Mouse (Mus musculus): ENCODE data around the gene Ticam1. TPM values are rescaled to one million over a fixed set of nuclear protein-coding genes. Genes with fewer than 3 reads are reported as not detected.
A peak's percentile ranks its signal among the peaks of the same experiment; 100 is the strongest.

Gene Ticam1
- total and polyA plus RNA-seq, 3 experiments = 6.4 to 18.6 (median 17.6) TPM

DNA sequence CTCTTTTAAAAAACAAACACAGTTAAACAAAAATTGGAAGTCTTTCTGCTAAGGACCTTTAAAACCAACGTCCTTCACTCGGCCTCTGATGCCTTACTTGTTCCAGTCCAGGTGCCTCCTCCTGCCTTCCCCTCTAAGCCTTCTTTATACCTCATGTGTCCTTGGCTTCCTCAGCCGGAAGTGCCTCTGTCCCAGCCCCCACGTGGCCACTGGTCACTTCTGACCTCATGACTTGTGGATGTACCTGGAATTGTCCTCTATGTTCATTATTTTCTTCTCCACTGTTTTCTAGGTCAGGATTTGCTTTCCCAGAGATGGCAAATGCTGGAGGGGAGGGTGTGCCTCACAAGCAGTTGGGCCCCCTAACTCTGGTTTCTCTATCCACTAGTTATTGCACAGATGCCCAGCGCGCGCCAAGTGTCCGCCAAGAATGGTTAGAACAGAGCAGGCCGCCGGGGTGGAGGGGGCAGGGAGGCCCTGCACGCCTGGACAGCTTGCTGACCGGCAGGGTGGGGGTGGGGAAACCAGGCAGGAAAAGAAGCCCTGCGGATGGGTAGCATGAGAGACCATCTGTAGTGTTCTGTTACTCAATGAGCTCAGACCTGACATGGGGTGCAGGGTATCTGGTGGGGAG, 25.9 kb upstream of the Ticam1 start:
- Histone ChIP-seq H3K36me3 (replicated peaks in 1 of 2; ENCODE audit: control insufficient read depth in 1 of 2, insufficient read depth in 1 of 2, low read length in 1 of 2) (peaks cover 18 to 28% of the 10 kb centered on the region in 2 experiments), H3K9ac (ENCODE audit: insufficient read depth, low read depth) (peak overlapping the region; percentile 66), H3K79me2 (replicated peaks; ENCODE audit: control insufficient read depth, extremely low read depth, insufficient read depth, poor library complexity, severe bottlenecking) (peaks cover 34% of the 10 kb centered on the region), H3K27ac (ENCODE audit: insufficient read depth, low read depth) (peak overlapping the region; percentile 67), H3K27me3 (replicated peaks) (no peaks in the 10 kb centered on the region), H3K9me3 (replicated peaks; ENCODE audit: low read length) (no peaks in the 10 kb centered on the region), H3K4me1 (ENCODE audit: control insufficient read depth in 1 of 2, insufficient read depth in 2 of 2) (peaks cover 17 to 45% of the 10 kb centered on the region in 2 experiments), H3K4me2 (ENCODE audit: insufficient read depth, low read depth, poor library complexity, severe bottlenecking) (peak overlapping the region; percentile 77), H3K4me3 (replicated peaks in 1 of 3; ENCODE audit: low read depth in 2 of 3, low read length in 2 of 3, poor library complexity in 1 of 3) (peak overlapping the region in 2 of 3 experiments; percentile 24 to 81)
- in situ Hi-C loops (cut with MboI; ENCODE audit: low pct_ligation_motif_present, low pct_unique_long_range_greater_than_20kb, low sequenced_read_pairs) = no loop called here
- TF ChIP-seq MEF2A (IDR thresholded peaks at IDR 0.05; ENCODE audit: borderline replicate concordance, low read depth, low read length) = no peak
- TF ChIP-seq POLR2AphosphoS2 (IDR thresholded peaks at IDR 0.05; ENCODE audit: low read depth, low read length) = no peak
- no peak for TF ChIP-seq NRF1 (IDR thresholded peaks at IDR 0.05; ENCODE audit: low read depth, low read length)
- TF ChIP-seq NELFE (IDR thresholded peaks at IDR 0.05; ENCODE audit: low read depth, low read length) = no peak; the same call in 1 of the 2 replicates
- no peak for TF ChIP-seq ZKSCAN1 (IDR thresholded peaks at IDR 0.05; ENCODE audit: borderline replicate concordance, low read depth, low read length)
- no peak for TF ChIP-seq MAX (IDR thresholded peaks at IDR 0.05; ENCODE audit: low read length)
- 0 out of 2 replicates have a peak, but pooled peaks have one; percentile 1 for TF ChIP-seq IRF4 (IDR thresholded peaks at IDR 0.05; ENCODE audit: low read depth, low read length)
- no peak; the same call in none of the 2 replicates for TF ChIP-seq TCF12 (IDR thresholded peaks at IDR 0.05; ENCODE audit: low read depth, low read length)
- 0 out of 2 replicates have a peak, but pooled peaks have one; percentile 40 for TF ChIP-seq EP300 (IDR thresholded peaks at IDR 0.05; ENCODE audit: low read length)
- TF ChIP-seq PAX5 (IDR thresholded peaks at IDR 0.05; ENCODE audit: low read length) = no peak
- TF ChIP-seq TBP (conservative IDR thresholded peaks at IDR 0.05; ENCODE audit: low read depth, low read length) = no peak
- no peak; the same call in none of the 2 replicates for TF ChIP-seq CHD1 (IDR thresholded peaks at IDR 0.05; ENCODE audit: low read depth, low read length)
- TF ChIP-seq ETS1 (conservative IDR thresholded peaks at IDR 0.05; ENCODE audit: low read depth, low read length) = peak; percentile 14; the same call in 1 of the 2 replicates
- peak; percentile 51; the same call in 1 of the 2 replicates for TF ChIP-seq MXI1 (IDR thresholded peaks at IDR 0.05; ENCODE audit: low read depth, low read length)
- TF ChIP-seq ZMIZ1 (IDR thresholded peaks at IDR 0.05; ENCODE audit: low read depth, low read length) = no peak; the same call in 1 of the 2 replicates
- TF ChIP-seq SIN3A (IDR thresholded peaks at IDR 0.05; ENCODE audit: low read length) = no peak
- TF ChIP-seq HCFC1 (IDR thresholded peaks at IDR 0.05; ENCODE audit: low read depth, low read length) = no peak
- no peak; the same call in 1 of the 2 replicates for TF ChIP-seq RCOR1 (conservative IDR thresholded peaks at IDR 0.05; ENCODE audit: low read depth, low read length)
- no peak for TF ChIP-seq RAD21 (IDR thresholded peaks at IDR 0.05; ENCODE audit: low read depth, low read length)
- no peak for TF ChIP-seq POLR2A (IDR thresholded peaks at IDR 0.05; ENCODE audit: low read depth, low read length)
- TF ChIP-seq ELF1 (IDR thresholded peaks at IDR 0.05; ENCODE audit: low read depth, low read length) = peak; percentile 14; the same call in 1 of the 2 replicates
- TF ChIP-seq ZC3H11A (IDR thresholded peaks at IDR 0.05; ENCODE audit: low read depth, low read length) = no peak
- TF ChIP-seq JUND (conservative IDR thresholded peaks at IDR 0.05; ENCODE audit: low read depth, low read length) = no peak
- no peak for TF ChIP-seq JUN (IDR thresholded peaks at IDR 0.05; ENCODE audit: insufficient read depth, low read depth, low read length)
- TF ChIP-seq CHD2 (IDR thresholded peaks at IDR 0.05; ENCODE audit: low read length) = peak; percentile 80
- no peak for TF ChIP-seq CTCF (conservative IDR thresholded peaks at IDR 0.05 in 1 of 2, IDR thresholded peaks at IDR 0.05 in 1 of 2; ENCODE audit: low read depth in 2 of 2, low read length in 2 of 2)
- peak; percentile 22; the same call in 1 of the 2 replicates for TF ChIP-seq USF1 (IDR thresholded peaks at IDR 0.05; ENCODE audit: low read depth, low read length)
- TF ChIP-seq BHLHE40 (IDR thresholded peaks at IDR 0.05; ENCODE audit: low read depth, low read length) = peak; percentile 41
- TF ChIP-seq ZNF384 (IDR thresholded peaks at IDR 0.05; ENCODE audit: low read depth, low read length) = no peak
- TF ChIP-seq GABPA (IDR thresholded peaks at IDR 0.05; ENCODE audit: insufficient replicate concordance, low read depth, low read length) = no peak
- TF ChIP-seq UBTF (IDR thresholded peaks at IDR 0.05; ENCODE audit: low read depth, low read length) = no peak
- TF ChIP-seq E2F4 (IDR thresholded peaks at IDR 0.05; ENCODE audit: insufficient replicate concordance, low read depth, low read length) = no peak
- no peak for TF ChIP-seq USF2 (conservative IDR thresholded peaks at IDR 0.05; ENCODE audit: low read depth, low read length)
- no peak; the same call in 1 of the 2 replicates for TF ChIP-seq MAZ (IDR thresholded peaks at IDR 0.05; ENCODE audit: low read depth, low read length)
- TF ChIP-seq SMC3 (IDR thresholded peaks at IDR 0.05; ENCODE audit: low read depth, low read length) = no peak
- TF ChIP-seq MAFK (IDR thresholded peaks at IDR 0.05; ENCODE audit: insufficient replicate concordance, low read length) = no peak
- peak; percentile 53 for TF ChIP-seq MYC (IDR thresholded peaks at IDR 0.05; ENCODE audit: low read depth, low read length)
- 0 out of 2 replicates have a peak, but pooled peaks have one; percentile 27 for TF ChIP-seq KAT2A (IDR thresholded peaks at IDR 0.05; ENCODE audit: insufficient replicate concordance, low read length)
- DNase-seq (ENCODE audit: extremely low read depth) = no peak
- dilution Hi-C loops (cut with MboI; ENCODE audit: extremely low pct_ligation_motif_present, extremely low pct_unique_long_range_greater_than_20kb, low sequenced_read_pairs) = no loop called here

Measured in CH12.LX (cell line).